Mouse (Mus musculus) stomach, embryonic 14.5 days (tissue): ENCODE data around the gene Atg16l2. TPM values are rescaled to one million over a fixed set of nuclear protein-coding genes. Genes with fewer than 3 reads are reported as not detected.
A peak's percentile ranks its signal among the peaks of the same experiment; 100 is the strongest.

ENCODE experiments used
- ATAC-seq: fragments of 200-750 bp; cut with Nextera tagmentation; 2 replicates; pipeline ENCODE4 v1.8.0; 2017; ENCODE audit warnings: low read depth, moderate TSS enrichment; ENCODE audit not compliant: insufficient number of reproducible peaks, insufficient read depth, low FRiP score
- H3K27ac ChIP-seq: fragments of 300-500 bp; sonication (generic); 2 replicates; pipeline ENCODE4 v1.5.1; 2014; ENCODE audit warnings: mild to moderate bottlenecking, low read length, moderate library complexity, mixed read lengths
- H3K27me3 ChIP-seq: fragments of 300-500 bp; sonication (generic); 2 replicates; pipeline ENCODE4 v1.6.1; 2014; ENCODE audit warnings: low read length, control low read depth, mixed read lengths; ENCODE audit not compliant: control insufficient read depth, insufficient read depth
- H3K36me3 ChIP-seq: fragments of 300-500 bp; sonication (generic); 2 replicates; pipeline ENCODE4 v1.6.1; 2014; ENCODE audit warnings: mild to moderate bottlenecking, control low read depth, low read length, moderate library complexity, mixed read lengths; ENCODE audit not compliant: control insufficient read depth, insufficient read depth
- H3K4me1 ChIP-seq: fragments of 300-500 bp; sonication (generic); 2 replicates; pipeline ENCODE4 v1.6.1; 2014; ENCODE audit warnings: low read length, control low read depth, mixed read lengths; ENCODE audit not compliant: control insufficient read depth, insufficient read depth
- H3K4me2 ChIP-seq: fragments of 300-500 bp; sonication (generic); replicated peaks from 2 replicates; pipeline ENCODE4 v1.6.1; 2014; ENCODE audit warnings: low read depth, low read length, control low read depth
- H3K4me3 ChIP-seq: fragments of 300-500 bp; sonication (generic); 2 replicates; pipeline ENCODE4 v1.5.1; 2014; ENCODE audit warnings: low read depth, low read length, control low read depth
- H3K9ac ChIP-seq: fragments of 300-500 bp; sonication (generic); replicated peaks from 2 replicates; pipeline ENCODE4 v1.6.1; 2014; ENCODE audit warnings: low read depth, mild to moderate bottlenecking, control low read depth, low read length, moderate library complexity, mixed read lengths
- H3K9me3 ChIP-seq: fragments of 300-500 bp; sonication (generic); 2 replicates; pipeline ENCODE4 v1.6.1; 2016; ENCODE audit warnings: low read depth, low read length, control low read depth; ENCODE audit not compliant: control insufficient read depth
- WGBS: fragments of 180-500 bp; shearing (Covaris S2); extraction: QIAGEN DNeasy Blood & Tissue Kit; methylation state at CpG from one replicate; pipeline ENCODE4 v1.1.7; 2014; 5-methylcytosine and 5-hydroxymethylcytosine counted together
- polyA plus RNA-seq: library from polyadenylated mRNA; unstranded; fragments of >200 nt; fragmentation: Nextera tagmentation; extraction: Ambion mirVana; gene quantifications from 2 replicates; pipeline ENCODE4 v1.2.1, GENCODE M21; 2014

Atg16l2 gene
- polyA plus RNA-seq, 1 experiment from 2014 or later = 16.2 TPM

DNA sequence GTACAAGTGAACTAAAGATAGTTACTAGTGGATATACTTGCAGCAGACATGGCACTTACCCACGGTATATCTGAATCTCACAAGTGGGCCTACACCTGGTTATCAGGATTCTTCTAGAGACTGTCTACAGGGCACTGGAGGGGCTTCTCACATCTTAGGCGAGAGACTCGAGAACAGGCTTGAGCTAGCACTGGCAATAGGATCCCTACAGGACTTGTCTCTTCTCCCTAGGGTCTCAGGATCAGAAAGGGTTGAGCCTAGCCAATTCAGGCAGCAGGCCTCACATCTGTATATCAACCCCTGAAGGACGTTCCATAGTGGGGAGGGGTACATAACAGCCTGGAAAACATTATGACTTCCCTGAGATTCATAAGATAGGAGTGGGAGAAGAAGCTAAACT is 15.2 kb downstream of the Atg16l2 start:
- peaks cover 39% of the 10 kb centered on the region for H3K36me3 ChIP-seq
- H3K9me3 ChIP-seq = no peaks in the 10 kb centered on the region
- H3K4me3 ChIP-seq = no peak overlapping the region
- WGBS = 84% methylated on average over 4 of the region's 4 CpGs
- ATAC-seq = no peak
- no peak overlapping the region for H3K27ac ChIP-seq
- H3K4me2 ChIP-seq = no peak overlapping the region
- H3K4me1 ChIP-seq = no peaks in the 10 kb centered on the region
- no peak overlapping the region for H3K9ac ChIP-seq
- H3K27me3 ChIP-seq = no peaks in the 10 kb centered on the region

DNA sequence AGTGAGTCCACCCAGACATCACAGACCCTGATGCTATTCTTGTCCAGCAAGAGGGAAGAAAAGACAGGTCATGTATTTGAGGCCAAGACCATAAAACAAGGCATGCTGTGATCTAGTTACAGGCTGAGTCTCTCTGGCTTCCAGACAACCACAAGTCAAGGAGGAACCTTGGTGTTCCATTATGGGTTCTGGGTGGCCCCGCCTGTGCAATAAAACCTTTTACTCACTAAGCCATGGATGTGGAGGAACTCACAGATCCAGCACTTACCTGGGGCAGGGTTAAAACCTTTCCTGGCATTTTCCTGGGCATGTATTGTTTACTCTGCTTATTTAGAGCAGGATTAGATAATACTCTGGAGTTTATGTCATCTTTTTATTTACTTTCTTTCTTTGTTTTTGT is 17.5 kb downstream of the Atg16l2 start:
- no peaks in the 10 kb centered on the region for H3K9me3 ChIP-seq

GRCm38 (mm10) chr7:101282721-101283120 is 19.3 kb downstream of the Atg16l2 start:
- no peak overlapping the region for H3K4me3 ChIP-seq
- H3K9ac ChIP-seq = no peak overlapping the region
- H3K9me3 ChIP-seq = no peaks in the 10 kb centered on the region
- ATAC-seq = no peak
- H3K36me3 ChIP-seq = peaks cover 48% of the 10 kb centered on the region
- H3K4me1 ChIP-seq = no peaks in the 10 kb centered on the region
- WGBS = 89% methylated on average over 3 of the region's 3 CpGs
- no peaks in the 10 kb centered on the region for H3K27me3 ChIP-seq
- no peak overlapping the region for H3K27ac ChIP-seq
- H3K4me2 ChIP-seq = no peak overlapping the region

More for the DNA sequence above, 17.5 kb downstream of the Atg16l2 start:
- 90% methylated on average over 1 of the region's 1 CpGs for WGBS
- H3K27me3 ChIP-seq = no peaks in the 10 kb centered on the region
- no peaks in the 10 kb centered on the region for H3K4me1 ChIP-seq
- H3K4me3 ChIP-seq = no peak overlapping the region
- no peak overlapping the region for H3K4me2 ChIP-seq
- H3K9ac ChIP-seq = no peak overlapping the region
- no peak overlapping the region for H3K27ac ChIP-seq
- peaks cover 34% of the 10 kb centered on the region for H3K36me3 ChIP-seq
- ATAC-seq = no peak

DNA sequence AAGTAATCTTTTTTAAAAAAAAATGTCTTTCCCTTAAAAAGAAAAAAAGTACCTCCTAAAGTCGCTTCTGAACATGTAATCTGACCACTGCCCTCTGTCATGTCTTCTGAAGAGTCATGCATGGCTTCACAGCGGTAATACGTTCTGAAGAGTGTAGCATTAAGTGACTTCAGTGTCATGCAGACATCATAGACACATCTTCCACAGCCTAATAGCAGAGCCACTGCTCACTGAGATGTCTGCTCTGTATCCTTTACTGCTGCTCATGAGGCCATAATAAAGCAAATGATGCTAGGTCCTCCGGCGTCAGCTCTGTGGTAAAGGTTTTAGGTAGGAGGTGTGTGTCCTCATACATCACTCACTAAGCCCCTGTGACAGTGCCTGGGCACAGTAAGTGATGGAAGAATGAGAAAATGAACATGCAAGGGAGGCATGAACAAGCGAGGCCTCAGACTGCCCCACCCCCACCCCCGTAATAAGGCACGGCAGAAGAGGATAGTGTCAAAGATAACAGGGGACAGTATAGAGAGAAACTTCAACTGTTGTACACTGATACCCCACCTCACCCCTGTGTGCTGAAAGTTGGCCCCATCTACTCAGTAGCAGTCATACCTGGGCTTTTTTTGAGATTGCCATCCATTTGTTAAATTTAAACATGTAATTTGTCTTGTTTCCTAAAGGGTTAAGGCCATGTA is 29.4 kb downstream of the Atg16l2 start:
- no peak for ATAC-seq
- H3K27me3 ChIP-seq = no peaks in the 10 kb centered on the region
- no peaks in the 10 kb centered on the region for H3K4me1 ChIP-seq
- no peak overlapping the region for H3K27ac ChIP-seq
- no peak overlapping the region for H3K4me3 ChIP-seq
- no peak overlapping the region for H3K4me2 ChIP-seq
- WGBS = 84% methylated on average over 8 of the region's 8 CpGs
- no peaks in the 10 kb centered on the region for H3K9me3 ChIP-seq
- H3K36me3 ChIP-seq = peaks cover 30% of the 10 kb centered on the region
- no peak overlapping the region for H3K9ac ChIP-seq

GRCm38 (mm10) chr7:101271602-101272001 is 30.4 kb downstream of the Atg16l2 start:
- no peak overlapping the region for H3K4me3 ChIP-seq
- no peak overlapping the region for H3K4me2 ChIP-seq
- no peak for ATAC-seq
- H3K36me3 ChIP-seq = peaks cover 21% of the 10 kb centered on the region
- no peaks in the 10 kb centered on the region for H3K27me3 ChIP-seq
- no peak overlapping the region for H3K27ac ChIP-seq
- no peak overlapping the region for H3K9ac ChIP-seq
- 0 out of 2 replicates have a peak, but pooled peaks cover 4% of the 10 kb centered on the region for H3K4me1 ChIP-seq
- no peaks in the 10 kb centered on the region for H3K9me3 ChIP-seq
- 79% methylated on average over 1 of the region's 1 CpGs for WGBS

DNA sequence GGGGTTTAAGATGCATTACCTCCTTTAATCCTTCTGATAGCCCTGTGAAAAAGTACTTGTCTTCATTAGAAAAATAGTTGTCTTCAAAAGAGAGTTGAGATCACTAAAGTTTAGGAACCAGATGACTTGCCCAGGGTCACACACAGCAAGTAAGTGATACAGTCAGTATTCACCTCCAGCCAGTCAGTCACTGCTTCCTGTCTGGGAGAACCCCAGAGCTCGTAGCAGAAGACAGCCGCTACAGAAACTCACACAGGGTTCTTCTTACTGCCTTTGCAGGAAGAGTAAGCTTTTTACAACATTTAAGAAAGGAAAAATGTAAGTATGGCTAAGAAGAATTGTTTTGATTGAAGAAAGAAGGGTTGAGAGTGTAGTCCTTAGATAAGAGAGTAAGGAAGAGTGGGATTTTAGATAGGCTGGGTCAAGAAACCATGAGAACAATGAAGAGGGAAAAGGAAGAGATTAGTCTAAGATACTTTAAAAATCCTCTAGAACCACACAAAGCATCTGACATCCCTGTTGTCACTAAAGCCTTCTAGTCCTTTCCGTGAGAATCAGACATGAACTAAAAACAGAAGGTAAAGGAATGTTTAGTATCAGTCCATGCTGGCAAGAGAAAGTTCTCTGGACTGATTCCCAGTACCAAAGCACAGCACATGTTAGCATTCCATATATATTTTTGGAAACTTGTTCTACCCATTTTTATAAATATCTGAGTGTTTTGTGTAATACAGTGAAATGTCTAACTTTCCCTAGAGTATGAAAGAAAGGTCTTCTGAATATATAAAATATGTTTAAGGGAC is 34.4 kb downstream of the Atg16l2 start:
- Histone ChIP-seq H3K36me3 (peaks cover 7% of the 10 kb centered on the region; the same call in 1 of the 2 replicates), H3K27me3 (no peaks in the 10 kb centered on the region), H3K9ac (no peak overlapping the region), H3K4me3 (no peak overlapping the region), H3K4me2 (no peak overlapping the region), H3K9me3 (no peaks in the 10 kb centered on the region), H3K4me1 (0 out of 2 replicates have a peak, but pooled peaks cover 4% of the 10 kb centered on the region), H3K27ac (peak overlapping the region; percentile 71)
- ATAC-seq = no peak
- 41% methylated on average over 3 of the region's 3 CpGs for WGBS

DNA sequence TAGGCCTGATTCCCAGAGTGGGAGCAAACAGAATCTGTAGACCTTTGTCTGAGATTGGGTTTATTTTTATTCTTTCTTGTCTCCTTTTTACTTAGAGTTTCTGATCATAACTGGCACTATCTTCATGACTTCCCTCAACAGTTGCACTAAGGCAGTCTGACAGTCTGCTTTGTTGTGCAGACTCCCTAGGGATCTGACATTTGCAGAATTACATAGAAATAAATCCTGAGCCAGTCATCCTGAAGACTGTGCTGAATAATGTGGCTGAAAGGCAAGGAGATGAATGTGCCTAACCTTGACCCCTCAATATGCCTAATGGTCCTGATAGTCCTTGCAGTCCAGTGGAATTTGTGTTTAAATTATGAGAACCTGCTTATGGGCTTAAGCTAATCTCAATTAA is 38.5 kb downstream of the Atg16l2 start:
- no peak overlapping the region for H3K27ac ChIP-seq
- peaks cover 12% of the 10 kb centered on the region for H3K36me3 ChIP-seq
- no peaks in the 10 kb centered on the region for H3K9me3 ChIP-seq
- ATAC-seq = no peak
- H3K27me3 ChIP-seq = no peaks in the 10 kb centered on the region
- H3K4me3 ChIP-seq = no peak overlapping the region
- H3K4me2 ChIP-seq = no peak overlapping the region
- no peak overlapping the region for H3K9ac ChIP-seq
- H3K4me1 ChIP-seq = 0 out of 2 replicates have a peak, but pooled peaks cover 4% of the 10 kb centered on the region

- 67% methylated on average over 4 of the region's 4 CpGs for WGBS
- Histone ChIP-seq H3K4me1 (no peaks in the 10 kb centered on the region), H3K27ac (no peak overlapping the region), H3K27me3 (no peaks in the 10 kb centered on the region), H3K9ac (no peak overlapping the region), H3K36me3 (peaks cover 12% of the 10 kb centered on the region), H3K4me3 (no peak overlapping the region), H3K9me3 (no peaks in the 10 kb centered on the region), H3K4me2 (no peak overlapping the region)
- no peak for ATAC-seq
These were observed 40.0 kb downstream of the Atg16l2 start for GRCm38 (mm10) chr7:101261941-101262546.
